Mouse (Mus musculus): ENCODE measurements around the gene Ctsa. TPM values are rescaled to one million over a fixed set of nuclear protein-coding genes. Genes with fewer than 3 reads are reported as not detected.

Gene Ctsa
- 103 TPM for total RNA-seq (2023)

GRCm38 (mm10) chr2:164832748-164833301 lies at the start of gene Ctsa:
Ctsa (plus strand) TSS chr2:164832873.

GRCm38 (mm10) chr2:164785481-164786387 lies 46.9 kb upstream of the Ctsa start, which contains the start of gene Snx21:
Snx21 (plus strand) TSS chr2:164785823.

GRCm38 (mm10) chr2:164804533-164805331 lies 27.9 kb upstream of the Ctsa start, which contains the start of the genes Acot8 and Zswim3:
Acot8 (minus strand) TSS chr2:164804882.
Zswim3 (plus strand) TSS chr2:164805098.

GRCm38 (mm10) chr2:164822636-164823165 lies 10.0 kb upstream of the Ctsa start, which contains the start of gene Zswim1:
Zswim1 (plus strand) TSS chr2:164822686.

GRCm38 (mm10) chr2:164828437-164828836 lies 4.2 kb upstream of the Ctsa start, which contains the start of gene Spata25:
Spata25 (minus strand) TSS chr2:164828537.

GRCm38 (mm10) chr2:164833314-164833959 lies 764 bp downstream of the Ctsa start, which contains the start of gene Neurl2:
Neurl2 (minus strand) TSS chr2:164833456.

GRCm38 (mm10) chr2:164857101-164857821 lies 24.6 kb downstream of the Ctsa start, which contains the start of gene Pltp:
Pltp (minus strand) TSS chr2:164857711.

GRCm38 (mm10) chr2:164879228-164879567 lies 46.5 kb downstream of the Ctsa start, which contains the start of gene Pcif1:
Pcif1 (plus strand) TSS chr2:164879304.

Other genes with a start within 250 kb of the Ctsa start
- not detected for gene Wfdc6a, start 247.4 kb upstream of the Ctsa start, total RNA-seq (2023)
- gene Eppin, start 239.3 kb upstream of the Ctsa start, total RNA-seq (2023) = not detected
- gene Wfdc6b, start 219.4 kb upstream of the Ctsa start, total RNA-seq (2023) = not detected
- gene Wfdc8, start 219.2 kb upstream of the Ctsa start, total RNA-seq (2023) = not detected
- not detected for gene Wfdc16, start 194.1 kb upstream of the Ctsa start, total RNA-seq (2023)
- gene Wfdc10, start 176.8 kb upstream of the Ctsa start, total RNA-seq (2023) = not detected
- gene Wfdc9, start 176.3 kb upstream of the Ctsa start, total RNA-seq (2023) = not detected
- not detected for gene Wfdc11, start 158.8 kb upstream of the Ctsa start, total RNA-seq (2023)
- not detected for gene Wfdc13, start 147.8 kb upstream of the Ctsa start, total RNA-seq (2023)
- not detected for gene Spint4, start 134.4 kb upstream of the Ctsa start, total RNA-seq (2023)
- not detected for gene Spint5, start 117.6 kb upstream of the Ctsa start, total RNA-seq (2023)
- gene Wfdc3, start 86.9 kb upstream of the Ctsa start, total RNA-seq (2023) = not detected
- gene Dnttip1, start 86.9 kb upstream of the Ctsa start, total RNA-seq (2023) = 49.4 TPM
- gene Ube2c, start 63.0 kb upstream of the Ctsa start, total RNA-seq (2023) = 2.8 TPM
- gene Tnnc2, start 52.9 kb upstream of the Ctsa start, total RNA-seq (2023) = 1.2 TPM
- 0.35 TPM for gene Snx21, start 47.0 kb upstream of the Ctsa start, total RNA-seq (2023)
- 33.9 TPM for gene Acot8, start 28.0 kb upstream of the Ctsa start, total RNA-seq (2023)
- gene Zswim3, start 27.8 kb upstream of the Ctsa start, total RNA-seq (2023) = 2.2 TPM
- 10.8 TPM for gene Zswim1, start 10.2 kb upstream of the Ctsa start, total RNA-seq (2023)
- not detected for gene Spata25, start 4.3 kb upstream of the Ctsa start, total RNA-seq (2023)
- 0.59 TPM for gene Neurl2, start 583 bp downstream of the Ctsa start, total RNA-seq (2023)
- 2.6 TPM for gene Pltp, start 24.8 kb downstream of the Ctsa start, total RNA-seq (2023)
- gene Pcif1, start 46.4 kb downstream of the Ctsa start, total RNA-seq (2023) = 144 TPM
- gene Zfp335, start 78.9 kb downstream of the Ctsa start, total RNA-seq (2023) = 53.7 TPM
- gene Mmp9, start 107.9 kb downstream of the Ctsa start, total RNA-seq (2023) = 1.6 TPM
- gene Slc12a5, start 127.9 kb downstream of the Ctsa start, total RNA-seq (2023) = not detected
- 41.4 TPM for gene Ncoa5, start 202.0 kb downstream of the Ctsa start, total RNA-seq (2023)
- gene Cd40, start 222.8 kb downstream of the Ctsa start, total RNA-seq (2023) = 10.3 TPM

Measured in CD4-positive naive resting alpha-beta T cell, adult 76 days (primary cell).